Comparison of ENCODE assay signal across 14 mouse cellular contexts in the genomic region with DNA sequence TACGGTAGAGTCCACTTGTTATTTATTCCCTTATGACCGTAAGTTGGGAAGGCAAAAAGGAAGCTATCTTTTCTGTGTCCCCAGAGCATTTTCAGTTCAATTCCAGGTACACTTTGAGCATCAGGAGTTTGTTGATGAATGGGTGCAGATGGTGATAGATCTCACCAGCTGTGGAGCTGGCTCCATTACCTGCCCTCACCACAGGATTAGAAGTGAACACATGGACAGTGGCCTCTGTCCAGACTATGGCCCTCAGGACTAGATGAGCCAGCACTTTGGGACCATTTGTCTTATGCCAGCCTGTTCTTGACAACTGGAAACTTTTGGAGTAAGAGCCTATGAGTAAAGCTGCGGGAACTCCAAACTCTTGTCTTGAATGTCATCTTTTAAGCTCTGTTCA.
"Had no signal": no experiment of that assay in that cellular context is flagged by ENCODE, and none has a peak within 500 bp of the region (broad histone marks: within the 10 kb centered on the region; RNA-seq: fewer than 3 reads in every experiment).

No protein-coding gene starts in this region.

- H3K27ac ChIP-seq: lung, embryonic 15.5 days; macrophage; midbrain, embryonic 13.5 days; midbrain, embryonic 15.5 days; neural tube, embryonic 12.5 days; stomach, embryonic 15.5 days; stomach, postnatal 0 days had no signal

- H3K9me3 ChIP-seq: lung, embryonic 15.5 days; megakaryocyte, embryonic 14.5 days; midbrain, embryonic 13.5 days; midbrain, embryonic 15.5 days; neural tube, embryonic 12.5 days; stomach, embryonic 15.5 days had no signal

- H3K27me3 ChIP-seq: lung, embryonic 15.5 days; megakaryocyte, embryonic 14.5 days; midbrain, embryonic 13.5 days; midbrain, embryonic 15.5 days; neural tube, embryonic 12.5 days; stomach, embryonic 15.5 days had no signal

- DNase-seq: lung, adult 2 months; lung, postnatal 14 days; lung, postnatal 36 days; right cerebral cortex, postnatal 14 days; thymus, postnatal 14 days; thymus, postnatal 36 days had no signal

- H3K36me3 ChIP-seq: lung, embryonic 15.5 days; midbrain, embryonic 13.5 days; midbrain, embryonic 15.5 days; neural tube, embryonic 12.5 days; stomach, embryonic 15.5 days had no signal

- H3K4me3 ChIP-seq: lung, embryonic 15.5 days; megakaryocyte, embryonic 14.5 days; midbrain, embryonic 13.5 days; midbrain, embryonic 15.5 days; neural tube, embryonic 12.5 days; stomach, embryonic 15.5 days had no signal

- H3K4me1 ChIP-seq: lung, embryonic 15.5 days; megakaryocyte, embryonic 14.5 days; midbrain, embryonic 13.5 days; midbrain, embryonic 15.5 days; neural tube, embryonic 12.5 days; stomach, embryonic 15.5 days had no signal
